Mouse (Mus musculus): ENCODE data around the gene Asb14.

- TF ChIP-seq EP300 (IDR thresholded peaks at IDR 0.05): no peak
- TF ChIP-seq CTCF (IDR thresholded peaks at IDR 0.05): no peak
Measured at GRCm38 (mm10) chr14:26935558-26935957, 41.2 kb downstream of the Asb14 start.
